Mouse (Mus musculus) embryonic facial prominence, embryonic 14.5 days (tissue): Measurements from ENCODE around the gene Fbxw15. TPM values are rescaled to one million over a fixed set of nuclear protein-coding genes. Genes with fewer than 3 reads are reported as not detected.
"Not testable (repeated sequence)": the region's sequence is repeated elsewhere in the genome, so short reads cannot be mapped to it uniquely, and the experiment has no call there.

ENCODE experiments used
- ATAC-seq: fragments of 200-750 bp; cut with Nextera tagmentation; 2 replicates; pipeline ENCODE4 v1.8.0; 2017; ENCODE audit warnings: low read depth, moderate number of reproducible peaks, moderate TSS enrichment
- DNase-seq: peaks from one replicate; pipeline ENCODE4 v3.0.0-alpha.2; 2015; ENCODE audit warnings: low spot score
- H3K27ac ChIP-seq: fragments of 300-500 bp; sonication (generic); replicated peaks from 2 replicates; pipeline ENCODE4 v1.5.1; 2014; ENCODE audit warnings: low read depth, mild to moderate bottlenecking, low read length, moderate library complexity
- H3K27me3 ChIP-seq: fragments of 300-500 bp; sonication (generic); replicated peaks from 2 replicates; pipeline ENCODE4 v1.6.1; 2014; ENCODE audit warnings: low read length; ENCODE audit not compliant: control insufficient read depth, insufficient read depth
- H3K36me3 ChIP-seq: fragments of 300-500 bp; sonication (generic); 2 replicates; pipeline ENCODE4 v1.6.1; 2014; ENCODE audit warnings: low read length, mixed read lengths; ENCODE audit not compliant: control insufficient read depth, insufficient read depth
- H3K4me1 ChIP-seq: fragments of 300-500 bp; sonication (generic); 2 replicates; pipeline ENCODE4 v1.6.1; 2014; ENCODE audit warnings: antibody characterized with exemption, low read length; ENCODE audit not compliant: control insufficient read depth, insufficient read depth
- H3K4me2 ChIP-seq: fragments of 300-500 bp; sonication (generic); 2 replicates; pipeline ENCODE4 v1.6.1; 2014; ENCODE audit warnings: low read depth, mild to moderate bottlenecking, low read length, moderate library complexity, mixed read lengths
- H3K4me3 ChIP-seq: fragments of 300-500 bp; sonication (generic); 2 replicates; pipeline ENCODE4 v1.5.1; 2014; ENCODE audit warnings: low read depth, mild to moderate bottlenecking, low read length
- H3K9ac ChIP-seq: fragments of 300-500 bp; sonication (generic); 2 replicates; pipeline ENCODE4 v1.6.1; 2014; ENCODE audit warnings: low read depth, mild to moderate bottlenecking, low read length, moderate library complexity, mixed read lengths
- H3K9me3 ChIP-seq: fragments of 300-500 bp; sonication (generic); 2 replicates; pipeline ENCODE4 v1.6.1; 2016; ENCODE audit warnings: low read length; ENCODE audit not compliant: control insufficient read depth
- WGBS: fragments of 180-500 bp; shearing (Covaris S2); extraction: QIAGEN DNeasy Blood & Tissue Kit; methylation state at CpG from one replicate; pipeline ENCODE4 v1.1.7; 2014; 5-methylcytosine and 5-hydroxymethylcytosine counted together
- polyA plus RNA-seq: library from polyadenylated mRNA; unstranded; fragments of >200 nt; fragmentation: Nextera tagmentation; extraction: Ambion mirVana; gene quantifications from 2 replicates; pipeline ENCODE4 v1.2.1, GENCODE M21; 2014

Gene Fbxw15
- polyA plus RNA-seq = not detected in 2 replicates

GRCm38 (mm10) chr9:109568162-109568561 is at the start of gene Fbxw15:
TSS of gene Fbxw15 (minus strand) at chr9:109568262.
- H3K9ac ChIP-seq, H3K4me2 ChIP-seq, ATAC-seq, DNase-seq, H3K27ac ChIP-seq, H3K27me3 ChIP-seq, H3K4me3 ChIP-seq, H3K4me1 ChIP-seq, H3K36me3 ChIP-seq, H3K9me3 ChIP-seq: not testable (repeated sequence)
- 91% methylated on average over 4 of the region's 4 CpGs for WGBS

GRCm38 (mm10) chr9:109606837-109607236 is 38.8 kb upstream of the Fbxw15 start:
- 44% methylated on average over 5 of the region's 5 CpGs for WGBS

GRCm38 (mm10) chr9:109602128-109602527 is 34.1 kb upstream of the Fbxw15 start:
- not testable (repeated sequence) for H3K27ac ChIP-seq, H3K36me3 ChIP-seq, H3K4me2 ChIP-seq, H3K4me3 ChIP-seq, H3K4me1 ChIP-seq, DNase-seq, H3K9ac ChIP-seq, ATAC-seq, H3K27me3 ChIP-seq, H3K9me3 ChIP-seq
- WGBS = 60% methylated on average over 2 of the region's 2 CpGs

More at GRCm38 (mm10) chr9:109606837-109607236, 38.8 kb upstream of the Fbxw15 start:
- peak; percentile 11 for DNase-seq
- H3K36me3 ChIP-seq, H3K4me1 ChIP-seq, ATAC-seq, H3K9ac ChIP-seq, H3K4me3 ChIP-seq, H3K27ac ChIP-seq, H3K9me3 ChIP-seq, H3K4me2 ChIP-seq, H3K27me3 ChIP-seq: not testable (repeated sequence)

GRCm38 (mm10) chr9:109597226-109597625 is 29.2 kb upstream of the Fbxw15 start:
- ATAC-seq (no peak), DNase-seq (no peak)
- H3K4me1 ChIP-seq = no peaks in the 10 kb centered on the region

GRCm38 (mm10) chr9:109594866-109595265 is 26.8 kb upstream of the Fbxw15 start:
- peaks cover 3% of the 10 kb centered on the region; the same call in 1 of the 2 replicates for H3K9me3 ChIP-seq

More at GRCm38 (mm10) chr9:109597226-109597625, 29.2 kb upstream of the Fbxw15 start:
- Histone ChIP-seq H3K9me3 (peaks cover 3% of the 10 kb centered on the region; the same call in 1 of the 2 replicates), H3K9ac (no peak overlapping the region), H3K4me3 (no peak overlapping the region), H3K36me3 (no peaks in the 10 kb centered on the region), H3K27me3 (no peaks in the 10 kb centered on the region), H3K27ac (no peak overlapping the region), H3K4me2 (no peak overlapping the region)

GRCm38 (mm10) chr9:109565546-109565945 is 2.5 kb downstream of the Fbxw15 start:
- Histone ChIP-seq H3K4me1 (no peaks in the 10 kb centered on the region), H3K9ac (no peak overlapping the region), H3K4me2 (no peak overlapping the region), H3K4me3 (no peak overlapping the region), H3K27me3 (no peaks in the 10 kb centered on the region), H3K9me3 (no peaks in the 10 kb centered on the region), H3K36me3 (no peaks in the 10 kb centered on the region), H3K27ac (no peak overlapping the region)
- WGBS = 60% methylated on average over 1 of the region's 1 CpGs
- DNase-seq = no peak
- no peak for ATAC-seq

More at GRCm38 (mm10) chr9:109594866-109595265, 26.8 kb upstream of the Fbxw15 start:
- H3K36me3 ChIP-seq = no peaks in the 10 kb centered on the region
- H3K9ac ChIP-seq = no peak overlapping the region
- H3K4me3 ChIP-seq = no peak overlapping the region
- H3K27ac ChIP-seq = no peak overlapping the region
- ATAC-seq = no peak
- no peaks in the 10 kb centered on the region for H3K4me1 ChIP-seq
- no peak overlapping the region for H3K4me2 ChIP-seq
- WGBS = 72% methylated on average over 2 of the region's 2 CpGs
- H3K27me3 ChIP-seq = no peaks in the 10 kb centered on the region
- no peak for DNase-seq

GRCm38 (mm10) chr9:109562106-109562505 is 6.0 kb downstream of the Fbxw15 start:
- not testable (repeated sequence) for H3K27me3 ChIP-seq, H3K4me2 ChIP-seq, DNase-seq, H3K9ac ChIP-seq, ATAC-seq, H3K36me3 ChIP-seq, H3K27ac ChIP-seq, H3K9me3 ChIP-seq, H3K4me3 ChIP-seq, H3K4me1 ChIP-seq

- no peaks in the 10 kb centered on the region for H3K9me3 ChIP-seq
- ATAC-seq = no peak
- no peak overlapping the region for H3K27ac ChIP-seq
- no peaks in the 10 kb centered on the region for H3K27me3 ChIP-seq
- no peaks in the 10 kb centered on the region for H3K36me3 ChIP-seq
- H3K9ac ChIP-seq = no peak overlapping the region
- H3K4me3 ChIP-seq = no peak overlapping the region
- 68% methylated on average over 3 of the region's 3 CpGs for WGBS
- H3K4me1 ChIP-seq = no peaks in the 10 kb centered on the region
- no peak for DNase-seq
- no peak overlapping the region for H3K4me2 ChIP-seq
Observed at GRCm38 (mm10) chr9:109552483-109552882, 15.6 kb downstream of the Fbxw15 start.

- not testable (repeated sequence) for ATAC-seq, H3K9me3 ChIP-seq, H3K4me2 ChIP-seq, H3K27me3 ChIP-seq, H3K9ac ChIP-seq, DNase-seq, H3K36me3 ChIP-seq, H3K4me1 ChIP-seq, H3K4me3 ChIP-seq, H3K27ac ChIP-seq
- 20% methylated on average over 2 of the region's 2 CpGs for WGBS
Observed at GRCm38 (mm10) chr9:109549666-109550065, 18.4 kb downstream of the Fbxw15 start.
